Mouse (Mus musculus) hindbrain, embryonic 12.5 days (tissue): ENCODE data around the gene Scube3. TPM values are rescaled to one million over a fixed set of nuclear protein-coding genes. Genes with fewer than 3 reads are reported as not detected.

ENCODE experiments used
- ATAC-seq: fragments of 200-750 bp; cut with Nextera tagmentation; 2 replicates; pipeline ENCODE4 v1.8.0; 2017; ENCODE audit warnings: moderate TSS enrichment; ENCODE audit not compliant: low FRiP score
- H3K27ac ChIP-seq: fragments of 300-500 bp; sonication (generic); 2 replicates; pipeline ENCODE4 v1.5.1; 2016; ENCODE audit warnings: mild to moderate bottlenecking
- H3K27me3 ChIP-seq: fragments of 300-500 bp; sonication (generic); 2 replicates; pipeline ENCODE4 v1.6.1; 2016; ENCODE audit warnings: mild to moderate bottlenecking
- H3K36me3 ChIP-seq: fragments of 300-500 bp; sonication (generic); 2 replicates; pipeline ENCODE4 v1.6.1; 2016; ENCODE audit warnings: mild to moderate bottlenecking
- H3K4me1 ChIP-seq: fragments of 300-500 bp; sonication (generic); 2 replicates; pipeline ENCODE4 v1.6.1; 2016
- H3K4me2 ChIP-seq: fragments of 300-500 bp; sonication (generic); replicated peaks from 2 replicates; pipeline ENCODE4 v1.6.1; 2016; ENCODE audit warnings: mild to moderate bottlenecking
- H3K4me3 ChIP-seq: fragments of 300-500 bp; sonication (generic); 2 replicates; pipeline ENCODE4 v1.5.1; 2016; ENCODE audit warnings: mild to moderate bottlenecking
- H3K9ac ChIP-seq: fragments of 300-500 bp; sonication (generic); 2 replicates; pipeline ENCODE4 v1.6.1; 2016; ENCODE audit warnings: mild to moderate bottlenecking, moderate library complexity
- H3K9me3 ChIP-seq: fragments of 300-500 bp; sonication (generic); replicated peaks from 2 replicates; pipeline ENCODE4 v1.6.1; 2016; ENCODE audit warnings: mild to moderate bottlenecking
- WGBS: fragments of 180-500 bp; shearing (Covaris S2); methylation state at CpG from one replicate; pipeline ENCODE4 v1.1.7; 2016; 5-methylcytosine and 5-hydroxymethylcytosine counted together
- polyA plus RNA-seq: library from polyadenylated mRNA; unstranded; fragments of >200 nt; fragmentation: Nextera tagmentation; extraction: Ambion mirVana; gene quantifications from 2 replicates; pipeline ENCODE4 v1.2.1, GENCODE M21; 2016

Scube3 gene
- polyA plus RNA-seq, 1 experiment from 2014 or later, result 11.1 TPM

- H3K4me3 ChIP-seq, result no peak overlapping the region
- WGBS, result 87% methylated on average over 5 of the region's 5 CpGs
- no peak overlapping the region for H3K9ac ChIP-seq
- no peaks in the 10 kb centered on the region for H3K4me1 ChIP-seq
- no peak for ATAC-seq
- no peak overlapping the region for H3K4me2 ChIP-seq
- no peaks in the 10 kb centered on the region for H3K9me3 ChIP-seq
- peaks cover 47% of the 10 kb centered on the region for H3K36me3 ChIP-seq
- H3K27me3 ChIP-seq, result no peaks in the 10 kb centered on the region
- H3K27ac ChIP-seq, result no peak overlapping the region
These were observed 46.4 kb downstream of the Scube3 start for GRCm38 (mm10) chr17:28188313-28188712.

DNA sequence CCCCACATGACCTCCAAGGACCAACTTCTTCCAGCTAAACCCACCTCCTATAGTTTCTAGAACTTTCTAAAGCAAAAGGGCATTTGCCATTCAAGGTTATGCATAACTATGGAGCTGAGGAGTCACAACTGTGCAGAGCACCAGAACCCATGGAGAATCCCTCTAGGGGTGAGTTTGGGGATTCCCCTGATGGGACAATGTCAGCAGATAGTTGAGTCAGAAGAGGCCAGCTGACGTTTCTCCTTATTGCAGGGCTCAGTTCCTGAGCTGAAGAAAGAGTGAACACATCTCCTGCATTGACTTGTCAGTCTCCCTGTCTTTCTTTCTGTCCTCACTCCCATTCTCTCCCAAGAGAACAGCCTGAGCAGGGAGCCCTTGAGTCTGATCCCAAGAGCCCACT, 50.8 kb downstream of the Scube3 start:
- no peak overlapping the region for H3K4me3 ChIP-seq
- H3K36me3 ChIP-seq, result peaks cover 73% of the 10 kb centered on the region
- H3K27me3 ChIP-seq, result no peaks in the 10 kb centered on the region
- WGBS, result 72% methylated on average over 1 of the region's 1 CpGs
- no peak overlapping the region for H3K9ac ChIP-seq
- H3K27ac ChIP-seq, result no peak overlapping the region
- no peaks in the 10 kb centered on the region for H3K4me1 ChIP-seq
- H3K9me3 ChIP-seq, result no peaks in the 10 kb centered on the region
- H3K4me2 ChIP-seq, result no peak overlapping the region
- no peak for ATAC-seq

GRCm38 (mm10) chr17:28193559-28193958, 51.6 kb downstream of the Scube3 start:
- Histone ChIP-seq H3K36me3 (peaks cover 80% of the 10 kb centered on the region), H3K4me1 (no peaks in the 10 kb centered on the region), H3K27me3 (no peaks in the 10 kb centered on the region), H3K4me3 (no peak overlapping the region), H3K4me2 (no peak overlapping the region), H3K9ac (no peak overlapping the region), H3K9me3 (no peaks in the 10 kb centered on the region), H3K27ac (no peak overlapping the region)
- ATAC-seq, result no peak
- WGBS, result 87% methylated on average over 3 of the region's 3 CpGs

DNA sequence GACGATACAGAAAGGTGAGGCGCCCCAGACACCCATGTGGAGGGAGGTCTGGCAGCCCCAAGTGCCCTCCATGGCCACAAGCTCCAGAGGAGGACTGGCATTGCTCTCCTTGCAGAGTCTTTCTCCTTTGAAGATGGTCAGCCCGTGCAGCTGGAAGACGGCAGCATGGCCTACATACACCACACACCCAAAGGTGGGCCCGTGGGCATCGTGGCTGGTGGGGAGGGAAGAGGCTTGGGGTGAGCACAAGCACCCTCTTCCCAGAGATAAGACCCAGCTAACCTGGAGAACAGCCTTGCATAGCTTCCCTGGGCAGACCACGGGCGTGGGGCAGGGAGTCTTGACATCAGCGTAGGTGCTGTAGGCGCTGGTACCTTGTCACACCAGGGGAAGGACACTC, 53.1 kb downstream of the Scube3 start:
- 92% methylated on average over 10 of the region's 10 CpGs for WGBS
- Histone ChIP-seq H3K27ac (no peak overlapping the region), H3K4me1 (no peaks in the 10 kb centered on the region), H3K36me3 (peaks cover 85% of the 10 kb centered on the region), H3K9me3 (no peaks in the 10 kb centered on the region), H3K27me3 (no peaks in the 10 kb centered on the region), H3K4me2 (no peak overlapping the region), H3K4me3 (no peak overlapping the region), H3K9ac (no peak overlapping the region)
- ATAC-seq, result no peak

- ATAC-seq, result no peak
- Histone ChIP-seq H3K27ac (no peak overlapping the region), H3K9ac (no peak overlapping the region)
These were observed 55.7 kb downstream of the Scube3 start for GRCm38 (mm10) chr17:28197646-28198045.

GRCm38 (mm10) chr17:28201982-28202381, 60.0 kb downstream of the Scube3 start:
- Histone ChIP-seq H3K27me3 (no peaks in the 10 kb centered on the region), H3K4me2 (no peak overlapping the region), H3K4me1 (peaks cover 1% of the 10 kb centered on the region; the same call in 1 of the 2 replicates), H3K4me3 (no peak overlapping the region), H3K36me3 (peaks cover 68% of the 10 kb centered on the region), H3K27ac (no peak overlapping the region), H3K9me3 (no peaks in the 10 kb centered on the region), H3K9ac (no peak overlapping the region)
- no peak for ATAC-seq
- 79% methylated on average over 14 of the region's 14 CpGs for WGBS

More at GRCm38 (mm10) chr17:28197646-28198045, 55.7 kb downstream of the Scube3 start:
- H3K4me3 ChIP-seq, result no peak overlapping the region
- H3K36me3 ChIP-seq, result peaks cover 87% of the 10 kb centered on the region
- H3K4me2 ChIP-seq, result no peak overlapping the region
- no peaks in the 10 kb centered on the region for H3K27me3 ChIP-seq
- no peaks in the 10 kb centered on the region for H3K9me3 ChIP-seq
- H3K4me1 ChIP-seq, result no peaks in the 10 kb centered on the region
- 70% methylated on average over 18 of the region's 18 CpGs for WGBS

- Histone ChIP-seq H3K4me2 (no peak overlapping the region), H3K4me3 (no peak overlapping the region), H3K4me1 (peaks cover 13% of the 10 kb centered on the region), H3K36me3 (peaks cover 51% of the 10 kb centered on the region), H3K9ac (no peak overlapping the region), H3K27me3 (no peaks in the 10 kb centered on the region), H3K9me3 (no peaks in the 10 kb centered on the region), H3K27ac (no peak overlapping the region)
- 39% methylated on average over 14 of the region's 14 CpGs for WGBS
- no peak for ATAC-seq
These were observed 62.2 kb downstream of the Scube3 start for GRCm38 (mm10) chr17:28204052-28204720.

- H3K36me3 ChIP-seq, result peaks cover 40% of the 10 kb centered on the region
- no peaks in the 10 kb centered on the region for H3K9me3 ChIP-seq
- no peak overlapping the region for H3K9ac ChIP-seq
- no peak overlapping the region for H3K4me2 ChIP-seq
- ATAC-seq, result no peak
- H3K4me3 ChIP-seq, result no peak overlapping the region
- H3K27ac ChIP-seq, result no peak overlapping the region
- WGBS, result 87% methylated on average over 8 of the region's 8 CpGs
- peaks cover 13% of the 10 kb centered on the region for H3K4me1 ChIP-seq
- H3K27me3 ChIP-seq, result no peaks in the 10 kb centered on the region
These were observed 63.5 kb downstream of the Scube3 start for GRCm38 (mm10) chr17:28205443-28205842.

- Histone ChIP-seq H3K9me3 (no peaks in the 10 kb centered on the region), H3K4me3 (no peak overlapping the region), H3K9ac (peak overlapping the region; percentile 44; the same call in 1 of the 2 replicates), H3K4me1 (peaks cover 13% of the 10 kb centered on the region), H3K27me3 (no peaks in the 10 kb centered on the region), H3K4me2 (0 out of 2 replicates have a peak overlapping the region, but pooled peaks have one; percentile 32), H3K36me3 (peaks cover 24% of the 10 kb centered on the region), H3K27ac (peak overlapping the region; percentile 66; the same call in 1 of the 2 replicates)
- no peak for ATAC-seq
- 75% methylated on average over 8 of the region's 8 CpGs for WGBS
These were observed 65.2 kb downstream of the Scube3 start for GRCm38 (mm10) chr17:28207092-28207491.

GRCm38 (mm10) chr17:28207591-28208313, 65.8 kb downstream of the Scube3 start, which contains the start of gene Def6:
TSS of gene Def6 (plus strand) at chr17:28207778.
- Histone ChIP-seq H3K36me3 (peaks cover 17% of the 10 kb centered on the region), H3K4me1 (peaks cover 13% of the 10 kb centered on the region), H3K9me3 (no peaks in the 10 kb centered on the region), H3K4me2 (peak within 1 kb of the TSS; percentile 32), H3K27ac (peak within 1 kb of the TSS; percentile 66; the same call in 1 of the 2 replicates), H3K27me3 (no peaks in the 10 kb centered on the region), H3K4me3 (peak within 1 kb of the TSS; percentile 15; the same call in 1 of the 2 replicates), H3K9ac (peak within 1 kb of the TSS; percentile 44)
- 24% methylated on average over 26 of the region's 26 CpGs for WGBS
- peak; percentile 49 for ATAC-seq

GRCm38 (mm10) chr17:28208314-28208612, 66.3 kb downstream of the Scube3 start:
- no peaks in the 10 kb centered on the region for H3K9me3 ChIP-seq
- peak overlapping the region; percentile 32 for H3K4me2 ChIP-seq
- no peak overlapping the region; the same call in 1 of the 2 replicates for H3K9ac ChIP-seq
- peaks cover 13% of the 10 kb centered on the region for H3K4me1 ChIP-seq
- peaks cover 12% of the 10 kb centered on the region for H3K36me3 ChIP-seq
- no peak for ATAC-seq
- no peaks in the 10 kb centered on the region for H3K27me3 ChIP-seq
- 88% methylated on average over 8 of the region's 8 CpGs for WGBS
- H3K4me3 ChIP-seq, result no peak overlapping the region
- H3K27ac ChIP-seq, result no peak overlapping the region

DNA sequence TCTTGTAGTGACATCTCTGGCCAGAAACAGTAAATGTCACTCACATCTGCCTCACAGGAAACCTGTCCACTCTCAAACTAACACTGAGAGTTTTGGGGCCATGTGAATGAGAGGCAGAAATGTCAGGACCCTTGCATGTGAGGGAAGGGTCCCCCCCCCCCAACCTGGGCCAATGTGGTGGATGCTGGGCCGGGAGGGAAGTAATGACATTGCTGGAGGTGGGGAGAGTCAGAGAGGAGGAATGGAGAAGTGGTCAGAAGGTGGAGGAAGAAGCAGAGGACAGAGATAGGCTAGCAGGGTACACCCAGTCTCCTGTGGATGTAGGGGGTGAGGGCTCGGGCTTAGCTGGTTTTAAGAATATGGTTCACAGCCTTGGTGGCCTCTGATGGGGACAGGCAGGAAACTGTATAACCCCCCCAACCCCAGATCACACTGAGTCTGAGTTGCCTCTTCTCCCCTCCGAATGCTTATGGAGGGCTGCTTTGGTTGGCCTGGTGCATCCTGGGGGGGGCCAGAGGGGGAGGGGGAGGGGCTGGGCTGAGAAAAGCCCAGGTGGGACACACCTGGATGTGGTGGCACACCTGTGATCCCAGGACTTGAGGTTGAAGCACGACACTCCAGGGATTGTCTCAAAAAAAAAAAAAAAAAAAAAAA, 67.6 kb downstream of the Scube3 start:
- peaks cover 13% of the 10 kb centered on the region for H3K4me1 ChIP-seq
- no peak overlapping the region for H3K4me2 ChIP-seq
- H3K9me3 ChIP-seq, result no peaks in the 10 kb centered on the region
- no peak overlapping the region for H3K4me3 ChIP-seq
- H3K27me3 ChIP-seq, result no peaks in the 10 kb centered on the region
- H3K9ac ChIP-seq, result no peak overlapping the region
- peaks cover 8% of the 10 kb centered on the region; the same call in 1 of the 2 replicates for H3K36me3 ChIP-seq
- no peak for ATAC-seq
- H3K27ac ChIP-seq, result no peak overlapping the region
- WGBS, result 64% methylated on average over 4 of the region's 4 CpGs
